Mouse (Mus musculus) hindbrain, embryonic 10.5 days (tissue): ENCODE measurements at regions not wholly inside any gene's neighbourhood (a gene's known extent, or its start where the extent isn't known, plus 50 kb on each side); places are given as distances from the start of the nearest gene placed in this dataset.

Source experiments
- DNase-seq: peaks from one replicate; pipeline ENCODE4 v3.0.0-alpha.2; 2017; ENCODE audit warnings: low spot score
- H3K27ac ChIP-seq: fragments of 300-500 bp; sonication (generic); 2 replicates; pipeline ENCODE4 v1.5.1; 2016; ENCODE audit warnings: mild to moderate bottlenecking, moderate library complexity
- H3K27me3 ChIP-seq: fragments of 300-500 bp; sonication (generic); 2 replicates; pipeline ENCODE4 v1.6.1; 2016; ENCODE audit warnings: mild to moderate bottlenecking; ENCODE audit not compliant: poor library complexity, insufficient read depth, severe bottlenecking
- H3K36me3 ChIP-seq: fragments of 300-500 bp; sonication (generic); 2 replicates; pipeline ENCODE4 v1.6.1; 2016; ENCODE audit warnings: mild to moderate bottlenecking, moderate library complexity
- H3K4me1 ChIP-seq: fragments of 300-500 bp; sonication (generic); replicated peaks from 2 replicates; pipeline ENCODE4 v1.6.1; 2016; ENCODE audit warnings: mild to moderate bottlenecking
- H3K4me3 ChIP-seq: fragments of 300-500 bp; sonication (generic); 2 replicates; pipeline ENCODE4 v1.5.1; 2016; ENCODE audit warnings: mild to moderate bottlenecking, moderate library complexity
- H3K9me3 ChIP-seq: fragments of 300-500 bp; sonication (generic); 2 replicates; pipeline ENCODE4 v1.6.1; 2016; ENCODE audit warnings: mild to moderate bottlenecking, moderate library complexity
- WGBS: fragments of 180-500 bp; shearing (Covaris S2); methylation state at CpG from one replicate; pipeline ENCODE4 v1.1.7; 2016; 5-methylcytosine and 5-hydroxymethylcytosine counted together

GRCm38 (mm10) chr7:73198069-73198468 lies 177.2 kb upstream of the Rgma start:
- Histone ChIP-seq H3K4me1 (peaks cover 19% of the 10 kb centered on the region), H3K27ac (peak overlapping the region; percentile 75; the same call in 1 of the 2 replicates), H3K27me3 (no peaks in the 10 kb centered on the region; the same call in 1 of the 2 replicates), H3K9me3 (peaks cover 15% of the 10 kb centered on the region), H3K36me3 (peaks cover 12% of the 10 kb centered on the region; the same call in 1 of the 2 replicates), H3K4me3 (no peak overlapping the region)
- WGBS: 90% methylated on average over 5 of the region's 5 CpGs
- DNase-seq: no peak

GRCm38 (mm10) chr7:73199967-73200366 lies 175.3 kb upstream of the Rgma start:
- Histone ChIP-seq H3K4me1 (peaks cover 16% of the 10 kb centered on the region), H3K9me3 (peaks cover 19% of the 10 kb centered on the region), H3K4me3 (no peak overlapping the region), H3K36me3 (peaks cover 7% of the 10 kb centered on the region), H3K27me3 (no peaks in the 10 kb centered on the region; the same call in 1 of the 2 replicates), H3K27ac (no peak overlapping the region)
- DNase-seq: no peak
- WGBS: 90% methylated on average over 6 of the region's 6 CpGs

GRCm38 (mm10) chr7:73201330-73201729 lies 174.0 kb upstream of the Rgma start:
- Histone ChIP-seq H3K27me3 (no peaks in the 10 kb centered on the region; the same call in 1 of the 2 replicates), H3K4me3 (no peak overlapping the region), H3K27ac (no peak overlapping the region; the same call in 1 of the 2 replicates), H3K36me3 (peaks cover 7% of the 10 kb centered on the region), H3K4me1 (peaks cover 10% of the 10 kb centered on the region), H3K9me3 (peaks cover 22% of the 10 kb centered on the region)
- WGBS: 74% methylated on average over 6 of the region's 6 CpGs
- no peak for DNase-seq

GRCm38 (mm10) chr7:73206922-73207811 lies 168.1 kb upstream of the Rgma start:
- no peak for DNase-seq
- H3K27ac ChIP-seq: peak overlapping the region; percentile 88
- H3K4me1 ChIP-seq: peaks cover 36% of the 10 kb centered on the region
- H3K36me3 ChIP-seq: peaks cover 5% of the 10 kb centered on the region
- WGBS: 60% methylated on average over 7 of the region's 7 CpGs
- peaks cover 12% of the 10 kb centered on the region for H3K9me3 ChIP-seq
- H3K4me3 ChIP-seq: no peak overlapping the region
- no peaks in the 10 kb centered on the region for H3K27me3 ChIP-seq

GRCm38 (mm10) chr7:73208479-73208816 lies 166.9 kb upstream of the Rgma start:
- Histone ChIP-seq H3K27me3 (no peaks in the 10 kb centered on the region), H3K27ac (peak overlapping the region; percentile 88), H3K36me3 (peaks cover 5% of the 10 kb centered on the region), H3K4me1 (peaks cover 36% of the 10 kb centered on the region), H3K9me3 (peaks cover 12% of the 10 kb centered on the region), H3K4me3 (0 out of 2 replicates have a peak overlapping the region, but pooled peaks have one; percentile 0)
- WGBS: 58% methylated on average over 4 of the region's 4 CpGs
- DNase-seq: no peak

GRCm38 (mm10) chr7:73208817-73209602 lies 166.3 kb upstream of the Rgma start:
- peak; percentile 60 for DNase-seq
- peaks cover 5% of the 10 kb centered on the region for H3K36me3 ChIP-seq
- 24% methylated on average over 18 of the region's 18 CpGs for WGBS
- peaks cover 36% of the 10 kb centered on the region for H3K4me1 ChIP-seq
- peaks cover 9% of the 10 kb centered on the region for H3K9me3 ChIP-seq
- H3K4me3 ChIP-seq: 0 out of 2 replicates have a peak overlapping the region, but pooled peaks have one; percentile 0
- peak overlapping the region; percentile 88 for H3K27ac ChIP-seq
- no peaks in the 10 kb centered on the region for H3K27me3 ChIP-seq

- peak overlapping the region; percentile 88 for H3K27ac ChIP-seq
- H3K27me3 ChIP-seq: no peaks in the 10 kb centered on the region
- H3K4me3 ChIP-seq: no peak overlapping the region
- WGBS: 93% methylated on average over 7 of the region's 7 CpGs
- H3K36me3 ChIP-seq: no peaks in the 10 kb centered on the region
- DNase-seq: no peak
- peaks cover 36% of the 10 kb centered on the region for H3K4me1 ChIP-seq
- 0 out of 2 replicates have a peak, but pooled peaks cover 2% of the 10 kb centered on the region for H3K9me3 ChIP-seq
Measured at GRCm38 (mm10) chr7:73210078-73210477, 165.2 kb upstream of the Rgma start.

GRCm38 (mm10) chr7:73222237-73222915 lies 152.9 kb upstream of the Rgma start:
- 5% methylated on average over 4 of the region's 4 CpGs for WGBS
- Histone ChIP-seq H3K27me3 (no peaks in the 10 kb centered on the region), H3K36me3 (no peaks in the 10 kb centered on the region), H3K4me1 (peaks cover 57% of the 10 kb centered on the region), H3K27ac (peak overlapping the region; percentile 89), H3K4me3 (no peak overlapping the region), H3K9me3 (no peaks in the 10 kb centered on the region)
- DNase-seq: peak; percentile 68

- no peaks in the 10 kb centered on the region for H3K27me3 ChIP-seq
- H3K4me3 ChIP-seq: no peak overlapping the region
- 14% methylated on average over 2 of the region's 2 CpGs for WGBS
- no peaks in the 10 kb centered on the region for H3K36me3 ChIP-seq
- peak; percentile 35 for DNase-seq
- peak overlapping the region; percentile 89 for H3K27ac ChIP-seq
- H3K9me3 ChIP-seq: no peaks in the 10 kb centered on the region
- H3K4me1 ChIP-seq: peaks cover 57% of the 10 kb centered on the region
Measured at GRCm38 (mm10) chr7:73222929-73223512, 152.3 kb upstream of the Rgma start.

GRCm38 (mm10) chr7:73233539-73234158 lies 141.7 kb upstream of the Rgma start:
- Histone ChIP-seq H3K9me3 (no peaks in the 10 kb centered on the region), H3K4me1 (peaks cover 15% of the 10 kb centered on the region), H3K27me3 (no peaks in the 10 kb centered on the region), H3K4me3 (no peak overlapping the region), H3K27ac (peak overlapping the region; percentile 29; the same call in 1 of the 2 replicates), H3K36me3 (no peaks in the 10 kb centered on the region)
- WGBS: 90% methylated on average over 8 of the region's 8 CpGs
- DNase-seq: no peak

GRCm38 (mm10) chr7:73238486-73238885 lies 136.8 kb upstream of the Rgma start:
- Histone ChIP-seq H3K36me3 (no peaks in the 10 kb centered on the region), H3K9me3 (no peaks in the 10 kb centered on the region), H3K27ac (peak overlapping the region; percentile 50; the same call in 1 of the 2 replicates), H3K27me3 (no peaks in the 10 kb centered on the region), H3K4me1 (peaks cover 19% of the 10 kb centered on the region), H3K4me3 (no peak overlapping the region)
- WGBS: 30% methylated on average over 4 of the region's 4 CpGs
- DNase-seq: no peak
